Mouse (Mus musculus) E14TG2a.4 (cell line): ENCODE results near the gene Xylt1.

Experiments
- H3K27me3 ChIP-seq: 2 replicates; pipeline ENCODE4 v1.6.1; 2014; ENCODE audit warnings: low read length, control low read depth; ENCODE audit not compliant: insufficient read depth
- H3K36me3 ChIP-seq: 2 replicates; pipeline ENCODE4 v1.6.1; 2014; ENCODE audit warnings: low read length, control low read depth; ENCODE audit not compliant: insufficient read depth
- H3K4me1 ChIP-seq: replicated peaks from 2 replicates; pipeline ENCODE4 v1.6.1; 2014; ENCODE audit warnings: low read depth, low read length, control low read depth
- H3K4me3 ChIP-seq: replicated peaks from 2 replicates; pipeline ENCODE4 v1.5.1; 2014; ENCODE audit warnings: mild to moderate bottlenecking, low read length
- H3K9me3 ChIP-seq: 2 replicates; pipeline ENCODE4 v1.6.1; 2014; ENCODE audit warnings: low read length, control low read depth
- CTCF ChIP-seq: conservative IDR thresholded peaks from 2 replicates; pipeline ENCODE4 v1.5.1; 2014; ENCODE audit warnings: low read length
- NANOG ChIP-seq: IDR thresholded peaks from 2 replicates; pipeline ENCODE4 v1.6.1; 2014; ENCODE audit warnings: borderline replicate concordance, low read length, mixed read lengths
- POU5F1 ChIP-seq: IDR thresholded peaks from 2 replicates; pipeline ENCODE4 v1.6.1; 2014; ENCODE audit warnings: low read length, borderline replicate concordance

Xylt1 gene

DNA sequence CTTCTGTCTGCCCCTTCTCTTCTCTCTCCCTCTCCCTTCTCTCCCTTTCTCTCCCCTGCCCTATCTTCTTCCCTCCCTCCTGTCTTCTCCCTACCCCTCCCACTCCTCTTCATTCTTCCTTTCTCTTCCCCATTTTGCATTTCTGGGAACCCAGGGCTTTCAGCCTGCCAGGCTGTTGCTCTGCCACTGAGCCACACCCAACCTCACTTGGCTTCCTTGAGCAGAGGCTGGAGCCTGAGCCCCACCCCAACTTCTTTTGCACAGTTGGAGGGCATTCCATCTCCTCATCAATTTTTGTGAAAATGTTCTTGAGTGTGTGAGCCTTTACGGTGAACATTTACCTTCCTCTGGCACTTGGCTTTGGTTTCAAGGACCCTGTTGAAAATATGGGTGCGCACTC lies 31.1 kb downstream of the Xylt1 start:
- H3K9me3 ChIP-seq: 0 out of 2 replicates have a peak, but pooled peaks cover 8% of the 10 kb centered on the region

DNA sequence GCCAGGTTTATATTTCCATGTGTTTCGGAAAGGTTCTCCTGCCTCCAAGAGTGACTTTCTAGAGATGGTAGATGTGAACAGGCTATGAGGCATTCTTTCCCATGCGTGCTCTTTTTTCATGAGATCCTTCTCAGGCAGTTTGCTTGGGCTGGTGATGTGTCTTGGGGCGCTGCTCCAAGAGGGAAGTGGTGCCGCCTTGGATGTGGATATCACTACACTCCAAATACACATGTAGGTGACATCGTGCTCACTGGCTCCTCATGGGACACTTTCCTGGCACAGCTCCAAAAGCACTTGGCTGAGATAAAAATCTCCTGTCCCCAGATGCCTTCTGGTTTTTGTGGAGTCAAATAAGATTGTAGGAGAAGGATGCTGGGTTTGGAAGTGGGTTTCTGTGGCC lies 31.6 kb downstream of the Xylt1 start:
- Histone ChIP-seq H3K4me3 (no peak overlapping the region; the same call in 1 of the 2 replicates), H3K36me3 (no peaks in the 10 kb centered on the region), H3K9me3 (0 out of 2 replicates have a peak, but pooled peaks cover 8% of the 10 kb centered on the region), H3K4me1 (peaks cover 53% of the 10 kb centered on the region), H3K27me3 (no peaks in the 10 kb centered on the region)
- TF ChIP-seq NANOG (no peak), CTCF (no peak), POU5F1 (no peak)

More for the DNA sequence above, 31.1 kb downstream of the Xylt1 start:
- Histone ChIP-seq H3K4me1 (peaks cover 53% of the 10 kb centered on the region), H3K36me3 (no peaks in the 10 kb centered on the region), H3K27me3 (no peaks in the 10 kb centered on the region), H3K4me3 (no peak overlapping the region; the same call in 1 of the 2 replicates)
- no peak for TF ChIP-seq CTCF
- no peak for TF ChIP-seq POU5F1
- no peak for TF ChIP-seq NANOG

DNA sequence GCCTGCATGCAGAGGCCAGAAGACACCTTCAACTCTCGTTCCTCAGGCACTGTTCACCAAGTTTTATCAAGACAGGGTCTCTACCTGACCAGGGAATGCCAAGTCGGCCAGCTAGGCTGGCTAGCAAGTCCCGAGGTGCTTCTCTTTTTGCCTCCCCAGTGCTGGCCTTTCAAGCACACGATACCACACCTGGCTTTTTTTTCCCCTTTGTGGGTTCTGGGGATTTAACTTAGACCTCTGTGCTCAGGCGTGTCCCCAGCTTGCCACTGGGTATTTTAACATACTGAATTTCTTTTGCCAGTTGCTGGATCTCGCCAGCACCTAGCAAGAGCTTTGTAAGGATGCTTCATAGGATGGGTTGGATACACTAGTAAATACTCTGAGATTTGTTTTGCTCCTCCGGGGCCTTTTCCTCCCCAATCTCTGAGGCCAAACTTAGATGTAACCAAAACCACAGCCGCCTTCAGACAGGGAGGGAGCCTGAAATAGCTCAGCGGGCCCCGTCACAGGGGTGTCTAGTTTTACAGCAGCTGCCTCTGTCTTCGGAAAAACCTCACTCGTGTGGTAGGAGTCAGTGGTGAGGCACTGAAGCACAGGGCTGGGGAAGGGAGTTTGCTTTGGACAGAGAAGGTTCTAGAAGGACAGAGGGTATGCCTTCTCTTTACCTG lies 33.7 kb downstream of the Xylt1 start:
- Histone ChIP-seq H3K4me1 (peaks cover 57% of the 10 kb centered on the region), H3K27me3 (no peaks in the 10 kb centered on the region), H3K4me3 (no peak overlapping the region), H3K9me3 (no peaks in the 10 kb centered on the region), H3K36me3 (no peaks in the 10 kb centered on the region)
- TF ChIP-seq POU5F1: no peak
- TF ChIP-seq NANOG: no peak
- no peak for TF ChIP-seq CTCF

DNA sequence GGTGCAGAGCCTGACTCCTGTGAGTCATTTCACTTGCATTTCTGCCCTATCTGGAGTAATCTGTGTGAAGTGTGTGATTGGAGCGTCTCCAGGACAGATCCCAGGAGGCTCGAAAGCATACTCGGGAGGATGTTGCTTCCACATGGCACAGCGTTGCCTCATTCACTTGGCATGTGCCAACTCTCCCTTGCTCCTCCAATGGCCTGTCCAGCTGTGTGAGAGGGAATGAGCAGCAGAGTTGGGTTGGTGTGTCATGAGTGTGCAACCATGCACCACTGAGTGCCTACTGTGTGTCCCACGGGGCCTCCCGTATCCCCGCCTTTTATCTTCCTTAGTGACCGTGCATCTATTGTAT lies 34.2 kb downstream of the Xylt1 start:
- TF ChIP-seq CTCF (no peak), NANOG (no peak), POU5F1 (no peak)
- Histone ChIP-seq H3K4me1 (peaks cover 55% of the 10 kb centered on the region), H3K36me3 (no peaks in the 10 kb centered on the region), H3K4me3 (no peak overlapping the region), H3K9me3 (no peaks in the 10 kb centered on the region), H3K27me3 (no peaks in the 10 kb centered on the region)

DNA sequence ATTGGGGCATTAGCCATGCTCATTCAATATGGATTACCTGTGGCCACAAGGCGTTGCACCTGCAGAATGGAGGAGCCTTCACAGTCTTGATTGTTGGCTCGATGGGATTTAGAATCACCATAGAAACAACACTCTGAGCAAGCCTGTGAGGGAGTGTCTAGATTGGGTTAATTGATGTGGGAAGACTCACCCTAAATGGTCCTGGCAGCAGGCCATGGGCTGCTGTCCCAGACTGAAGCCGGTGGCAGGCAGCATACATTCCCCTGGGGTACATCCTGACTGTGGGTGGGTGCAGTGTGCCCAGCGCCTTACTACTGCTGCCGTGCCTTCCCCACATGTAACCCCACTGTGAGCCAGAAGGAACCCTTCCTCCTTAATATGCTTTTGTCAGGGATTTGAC lies 38.3 kb downstream of the Xylt1 start:
- TF ChIP-seq POU5F1 (no peak), NANOG (no peak), CTCF (no peak)
- H3K4me3 ChIP-seq: no peak overlapping the region
- peaks cover 65% of the 10 kb centered on the region for H3K4me1 ChIP-seq
- no peaks in the 10 kb centered on the region for H3K36me3 ChIP-seq
- no peaks in the 10 kb centered on the region for H3K27me3 ChIP-seq
- no peaks in the 10 kb centered on the region for H3K9me3 ChIP-seq

DNA sequence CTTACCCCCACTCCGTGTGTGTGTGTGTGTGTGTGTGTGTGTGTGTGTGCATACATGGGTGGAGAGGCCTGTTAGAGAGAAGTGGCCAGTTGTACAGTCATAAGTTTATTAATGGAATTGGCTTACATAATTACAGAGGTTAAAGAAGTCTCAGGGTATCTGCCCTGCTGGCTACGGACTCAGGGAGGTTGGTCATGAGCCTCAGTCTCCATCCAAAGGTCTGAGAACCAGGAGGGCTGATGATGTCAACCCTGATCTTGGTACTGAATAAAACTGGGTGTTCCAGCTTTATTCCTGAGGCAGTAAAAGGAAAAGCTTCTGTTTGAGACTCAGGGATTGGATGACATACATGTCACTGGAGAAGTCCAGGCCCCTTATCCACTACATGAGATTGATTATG lies 39.1 kb downstream of the Xylt1 start:
- H3K9me3 ChIP-seq: no peaks in the 10 kb centered on the region
- peaks cover 62% of the 10 kb centered on the region for H3K4me1 ChIP-seq
- H3K27me3 ChIP-seq: no peaks in the 10 kb centered on the region
- H3K36me3 ChIP-seq: no peaks in the 10 kb centered on the region
- TF ChIP-seq NANOG: no peak
- TF ChIP-seq CTCF: no peak
- TF ChIP-seq POU5F1: no peak
- H3K4me3 ChIP-seq: no peak overlapping the region

DNA sequence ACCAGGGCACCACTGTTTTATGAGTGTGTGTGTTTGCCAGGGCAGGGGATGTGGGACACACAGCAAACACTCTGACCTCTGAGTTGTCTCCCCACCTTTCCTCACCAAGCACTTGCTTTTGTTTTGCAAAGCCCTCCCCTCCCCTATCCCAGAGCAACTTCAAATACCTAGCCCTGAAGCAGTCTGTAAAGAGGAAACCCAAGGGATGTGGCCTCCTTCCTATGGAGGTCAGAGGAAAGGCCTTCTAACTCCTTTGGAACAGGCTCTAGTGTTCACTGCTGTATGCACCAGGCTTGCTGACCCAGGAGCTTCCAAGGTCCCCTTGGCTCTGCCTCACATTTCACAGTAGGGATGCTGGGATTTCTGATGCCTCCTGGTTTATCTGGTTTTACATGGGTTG lies 39.5 kb downstream of the Xylt1 start:
- Histone ChIP-seq H3K27me3 (no peaks in the 10 kb centered on the region), H3K36me3 (no peaks in the 10 kb centered on the region), H3K4me3 (no peak overlapping the region), H3K9me3 (no peaks in the 10 kb centered on the region), H3K4me1 (peaks cover 58% of the 10 kb centered on the region)
- TF ChIP-seq POU5F1 (no peak), CTCF (no peak), NANOG (no peak)

DNA sequence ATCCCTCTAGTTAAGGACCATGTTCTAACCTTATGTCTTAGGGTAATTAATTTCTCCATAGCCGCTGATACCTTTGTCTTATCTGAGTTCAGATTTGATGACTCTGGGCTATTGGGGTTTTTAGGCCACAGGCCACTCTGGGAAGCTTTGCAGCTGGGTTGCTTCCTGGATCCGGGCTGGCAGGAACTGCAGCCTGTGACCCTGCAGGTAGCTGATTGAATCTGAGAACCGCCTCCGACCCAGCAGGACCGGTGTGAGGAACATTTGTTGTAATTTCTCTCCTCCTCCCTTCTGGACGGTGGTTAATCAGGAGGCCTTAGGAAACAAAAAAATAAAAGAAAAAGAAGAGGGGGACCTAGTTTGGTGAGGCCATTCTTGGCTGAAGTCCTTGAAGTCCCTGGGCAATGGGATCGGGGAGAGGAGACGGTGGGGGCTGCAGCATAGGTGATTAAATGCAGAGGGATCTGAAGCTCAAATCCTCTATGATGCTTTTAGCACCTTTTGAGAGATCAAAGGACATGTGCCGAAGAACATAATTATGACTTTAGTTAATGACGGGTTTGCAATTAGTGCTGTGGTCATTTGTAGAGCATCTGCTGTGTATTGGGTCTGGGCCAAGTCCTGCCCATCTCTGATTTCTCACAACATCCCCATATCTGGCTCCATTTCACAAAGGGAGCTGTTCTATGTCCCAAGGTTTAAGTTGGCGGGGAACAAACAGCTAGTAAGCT lies 40.2 kb downstream of the Xylt1 start:
- no peaks in the 10 kb centered on the region for H3K9me3 ChIP-seq
- no peak for TF ChIP-seq POU5F1
- H3K36me3 ChIP-seq: no peaks in the 10 kb centered on the region
- H3K4me3 ChIP-seq: no peak overlapping the region
- H3K4me1 ChIP-seq: peaks cover 53% of the 10 kb centered on the region
- H3K27me3 ChIP-seq: no peaks in the 10 kb centered on the region

DNA sequence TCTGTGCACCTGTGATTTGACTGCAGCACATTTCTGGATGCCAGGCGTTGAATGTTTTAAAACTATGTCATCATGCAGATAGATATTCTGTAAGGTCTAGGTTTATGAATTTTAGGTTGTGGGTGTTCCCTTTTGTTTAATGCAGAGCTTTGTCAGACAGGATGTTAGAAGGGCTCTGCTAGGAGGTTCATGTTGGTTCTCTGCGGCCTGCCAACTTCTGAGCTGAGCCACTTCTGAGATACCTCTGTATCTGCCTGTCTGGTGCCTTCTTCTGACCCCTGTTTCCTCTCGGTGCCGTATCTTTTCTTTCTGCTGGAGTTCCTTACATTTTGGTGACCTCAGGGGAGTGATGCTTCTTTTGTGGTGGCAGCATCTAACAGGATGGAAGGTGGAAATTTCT lies 44.1 kb downstream of the Xylt1 start:
- Histone ChIP-seq H3K36me3 (no peaks in the 10 kb centered on the region), H3K4me1 (peaks cover 62% of the 10 kb centered on the region), H3K9me3 (no peaks in the 10 kb centered on the region), H3K4me3 (no peak overlapping the region), H3K27me3 (no peaks in the 10 kb centered on the region)
- TF ChIP-seq POU5F1: no peak
- no peak for TF ChIP-seq NANOG
- no peak for TF ChIP-seq CTCF
